Mouse (Mus musculus): ENCODE measurements around the gene Prr22.

- TF ChIP-seq FLI1 (IDR thresholded peaks at IDR 0.05; ENCODE audit: low read length) (no peak), GATA1 (IDR thresholded peaks at IDR 0.05; ENCODE audit: borderline replicate concordance, low read length) (no peak)
These were observed 15.5 kb upstream of the Prr22 start for GRCm38 (mm10) chr17:56754271-56755185.
